Mouse (Mus musculus): ENCODE results near the gene Yipf2. TPM values are rescaled to one million over a fixed set of nuclear protein-coding genes. Genes with fewer than 3 reads are reported as not detected.

The Yipf2 gene
- total RNA-seq (2023) = 10 to 100 TPM; 16.0 to 19.4 TPM

GRCm38 (mm10) chr9:21592703-21593121, at the start of gene Yipf2, which contains the start of gene Timm29:
Gene Yipf2 (minus strand): TSS chr9:21592828.
Gene Timm29 (plus strand): TSS chr9:21592722.

DNA sequence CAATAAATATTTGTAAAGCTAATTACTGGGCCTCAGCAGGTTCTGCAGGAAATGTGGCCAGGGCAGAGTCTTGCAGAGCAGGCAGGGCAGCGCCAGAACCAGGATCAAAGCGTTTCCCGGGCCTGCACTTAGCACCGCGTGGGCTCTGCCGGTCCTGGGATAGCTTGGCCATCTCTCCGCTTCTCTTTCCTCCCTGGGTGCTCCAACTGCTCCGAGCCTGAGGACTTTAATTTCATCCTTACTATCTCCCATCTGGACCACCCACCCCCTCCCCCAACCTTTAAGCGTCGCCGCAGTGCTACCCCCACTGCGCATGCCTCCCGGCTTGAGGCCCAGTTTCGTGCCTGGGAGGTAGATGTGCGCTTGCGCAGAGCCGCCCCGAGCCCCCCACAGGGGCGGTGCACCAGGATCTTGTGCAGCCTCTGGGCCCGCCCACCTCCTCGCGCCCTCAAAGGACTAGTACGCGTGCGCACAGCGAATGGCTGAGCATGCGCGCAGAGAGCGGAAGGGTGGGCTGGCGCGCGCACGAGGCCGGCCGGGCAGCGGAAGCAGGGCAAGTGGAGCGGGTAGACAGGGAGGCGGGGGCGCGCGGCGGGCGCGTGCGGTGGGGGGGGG, 23.1 kb upstream of the Yipf2 start, which contains the start of gene Smarca4:
TSS of gene Smarca4 (plus strand) at position 553 of the 615 bp plus-strand sequence.

DNA sequence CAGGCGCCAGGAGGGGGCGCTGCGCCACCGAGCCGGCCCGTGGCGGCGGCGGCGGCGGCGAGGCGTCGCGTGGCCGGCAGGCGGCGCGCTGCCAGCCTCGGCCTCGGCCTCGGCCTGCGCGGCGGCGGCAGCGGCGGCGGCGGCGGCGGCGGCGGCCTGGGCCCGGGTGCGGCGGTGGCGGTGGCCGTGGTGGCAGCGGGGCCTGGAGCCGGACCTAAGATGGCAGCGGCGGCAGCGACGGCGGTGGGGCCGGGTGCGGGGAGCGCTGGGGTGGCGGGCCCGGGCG, 45.9 kb downstream of the Yipf2 start, which contains the start of gene Carm1:
TSS of gene Carm1 (plus strand) at position 106 of the 286 bp plus-strand sequence.

Other genes starting within 250 kb of the Yipf2 start
- gene Ilf3, start 225.0 kb downstream of the Yipf2 start, total RNA-seq (2023) = 100 to 1,000 TPM; 135 to 155 TPM
- 10 to 100 TPM; 74.8 TPM for gene Qtrt1, start 181.0 kb downstream of the Yipf2 start, total RNA-seq (2023)
- gene Dnm2, start 167.9 kb downstream of the Yipf2 start, total RNA-seq (2023) = 100 to 1,000 TPM; 224 to 230 TPM
- gene Tmed1, start 82.6 kb downstream of the Yipf2 start, total RNA-seq (2023) = 10 to 100 TPM; 11.4 to 11.5 TPM
- 100 to 1,000 TPM; 134 to 143 TPM for gene AB124611, start 66.7 kb downstream of the Yipf2 start, total RNA-seq (2023)
- gene Carm1, start 45.9 kb downstream of the Yipf2 start, total RNA-seq (2023) = 10 to 100 TPM; 66.2 to 67.1 TPM
- gene Timm29, start 106 bp downstream of the Yipf2 start, total RNA-seq (2023) = 10 to 100 TPM; 37.3 to 37.9 TPM
- 10 to 100 TPM; 98.7 to 99.6 TPM for gene Smarca4, start 23.3 kb upstream of the Yipf2 start, total RNA-seq (2023)
- 10 to 100 TPM; 16.8 to 17.6 TPM for gene Ldlr, start 130.7 kb upstream of the Yipf2 start, total RNA-seq (2023)
- gene Spc24, start 167.5 kb upstream of the Yipf2 start, total RNA-seq (2023) = 1 to 10 TPM; 2.0 TPM
- under 1 TPM in 1 of 2 experiments, not detected in 1; 0.12 TPM for gene Kank2, start 205.9 kb upstream of the Yipf2 start, total RNA-seq (2023)
- gene Angptl8, start 242.7 kb upstream of the Yipf2 start, total RNA-seq (2023) = not detected

Data from B cell, adult 67 days (primary cell).